Mouse (Mus musculus): Measurements from ENCODE around the gene Cfl2. TPM values are rescaled to one million over a fixed set of nuclear protein-coding genes. Genes with fewer than 3 reads are reported as not detected.
A peak's percentile ranks its signal among the peaks of the same experiment; 100 is the strongest.
"Not testable (repeated sequence)": the region's sequence is repeated elsewhere in the genome, so short reads cannot be mapped to it uniquely, and the experiment has no call there.

Cfl2 gene
- total RNA-seq, 2 experiments from 2014 or later: 8.5 to 12.9 TPM

- ATAC-seq (replicated peaks; ENCODE audit: low FRiP score, poor library complexity, severe bottlenecking): no peak
These were observed 28.7 kb downstream of the Cfl2 start for GRCm38 (mm10) chr12:54833856-54834399.

- not testable (repeated sequence) for ATAC-seq (replicated peaks; ENCODE audit: low FRiP score, poor library complexity, severe bottlenecking)
These were observed 30.8 kb downstream of the Cfl2 start for GRCm38 (mm10) chr12:54831927-54832326.

GRCm38 (mm10) chr12:54830574-54830973, 32.1 kb downstream of the Cfl2 start:
- peak; percentile 86 for ATAC-seq (replicated peaks; ENCODE audit: low FRiP score, poor library complexity, severe bottlenecking)

GRCm38 (mm10) chr12:54829876-54830275, 32.8 kb downstream of the Cfl2 start:
- no peak for ATAC-seq (replicated peaks; ENCODE audit: low FRiP score, poor library complexity, severe bottlenecking)

GRCm38 (mm10) chr12:54828043-54828442, 34.6 kb downstream of the Cfl2 start:
- no peak for ATAC-seq (replicated peaks; ENCODE audit: low FRiP score, poor library complexity, severe bottlenecking)

- no peak for ATAC-seq (replicated peaks; ENCODE audit: low FRiP score, poor library complexity, severe bottlenecking)
These were observed 37.5 kb downstream of the Cfl2 start for GRCm38 (mm10) chr12:54825202-54825601.

- no peak for ATAC-seq (replicated peaks; ENCODE audit: low FRiP score, poor library complexity, severe bottlenecking)
These were observed 39.7 kb downstream of the Cfl2 start for GRCm38 (mm10) chr12:54822836-54823426.

- no peak for ATAC-seq (replicated peaks; ENCODE audit: low FRiP score, poor library complexity, severe bottlenecking)
These were observed 42.0 kb downstream of the Cfl2 start for GRCm38 (mm10) chr12:54820684-54821161.

- ATAC-seq (replicated peaks; ENCODE audit: low FRiP score, poor library complexity, severe bottlenecking): no peak
These were observed 43.3 kb downstream of the Cfl2 start for GRCm38 (mm10) chr12:54819181-54819935.

- ATAC-seq (replicated peaks; ENCODE audit: low FRiP score, poor library complexity, severe bottlenecking): no peak
These were observed 52.5 kb downstream of the Cfl2 start for GRCm38 (mm10) chr12:54810142-54810541.

Other genes starting within 250 kb of the Cfl2 start
- 42.0 and 44.8 TPM in 2 replicates for gene Sptssa, start 206.3 kb downstream of the Cfl2 start, total RNA-seq (2015; ENCODE audit: low replicate concordance)
- gene Sptssa, start 206.3 kb downstream of the Cfl2 start, total RNA-seq (2017; ENCODE audit: low replicate concordance): 23.0 and 27.3 TPM in 2 replicates
- gene Eapp, start 167.0 kb downstream of the Cfl2 start, total RNA-seq (2015; ENCODE audit: low replicate concordance): 13.6 and 16.1 TPM in 2 replicates
- gene Eapp, start 167.0 kb downstream of the Cfl2 start, total RNA-seq (2017; ENCODE audit: low replicate concordance): 34.8 and 40.4 TPM in 2 replicates
- 21.1 and 35.1 TPM in 2 replicates for gene Snx6, start 67.2 kb downstream of the Cfl2 start, total RNA-seq (2015; ENCODE audit: low replicate concordance)
- gene Snx6, start 67.2 kb downstream of the Cfl2 start, total RNA-seq (2017; ENCODE audit: low replicate concordance): 17.7 and 24.2 TPM in 2 replicates
- not detected in 2 replicates for gene Gm20403, start 123.7 kb upstream of the Cfl2 start, total RNA-seq (2015; ENCODE audit: low replicate concordance)
- gene Gm20403, start 123.7 kb upstream of the Cfl2 start, total RNA-seq (2017; ENCODE audit: low replicate concordance): not detected in 2 replicates
- gene Baz1a, start 151.5 kb upstream of the Cfl2 start, total RNA-seq (2015; ENCODE audit: low replicate concordance): 80.5 and 122 TPM in 2 replicates
- 52.7 and 55.5 TPM in 2 replicates for gene Baz1a, start 151.5 kb upstream of the Cfl2 start, total RNA-seq (2017; ENCODE audit: low replicate concordance)
- gene 2700097O09Rik, start 217.2 kb upstream of the Cfl2 start, total RNA-seq (2015; ENCODE audit: low replicate concordance): 30.0 and 31.1 TPM in 2 replicates
- gene 2700097O09Rik, start 217.2 kb upstream of the Cfl2 start, total RNA-seq (2017; ENCODE audit: low replicate concordance): 9.1 and 9.9 TPM in 2 replicates
- gene Srp54a, start 217.4 kb upstream of the Cfl2 start, total RNA-seq (2015; ENCODE audit: low replicate concordance): 31.1 and 33.2 TPM in 2 replicates
- gene Srp54a, start 217.4 kb upstream of the Cfl2 start, total RNA-seq (2017; ENCODE audit: low replicate concordance): 74.0 and 116 TPM in 2 replicates

Measured in erythroblast, adult 5-6 weeks (primary cell).